In the genomic region with DNA sequence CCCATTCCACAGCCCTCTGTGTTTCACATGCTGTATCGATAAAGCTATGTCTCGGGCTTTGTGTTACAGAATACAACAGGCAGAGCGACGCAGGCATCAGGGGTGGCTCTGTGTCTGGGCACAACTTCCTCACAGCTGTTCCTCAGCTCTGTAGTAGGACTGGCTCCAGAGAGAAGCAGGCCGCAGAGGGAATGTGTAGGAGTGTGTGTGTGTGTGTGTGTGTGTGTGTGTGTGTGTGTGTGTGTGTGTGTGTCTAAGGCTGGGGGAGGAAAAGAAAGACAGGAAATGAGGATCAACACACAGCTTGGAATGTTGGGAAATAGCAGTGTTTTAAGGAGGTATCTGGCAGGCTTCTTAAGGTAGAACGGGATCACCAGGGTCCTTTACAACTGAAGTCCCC, we compare ENCODE assay signal across 11 mouse cellular contexts.
A peak's percentile ranks its signal among the peaks of the same experiment; 100 is the strongest.
DNase-seq lines count a peak whose midpoint lies in the region; ATAC-seq and TF ChIP-seq lines count a peak whose summit lies in the region.
"Had no signal": no experiment of that assay in that cellular context is flagged by ENCODE, and none has a peak within 500 bp of the region (broad histone marks: within the 10 kb centered on the region; RNA-seq: fewer than 3 reads in every experiment).

No protein-coding gene starts in this region.

- H3K27me3 ChIP-seq in forebrain, postnatal 0 days (ENCODE audit: insufficient read depth, low read length): no peaks in the 10 kb centered on the region
- H3K27me3 ChIP-seq in forebrain, embryonic 10.5 days (ENCODE audit: poor library complexity, severe bottlenecking): no peaks in the 10 kb centered on the region
- H3K27me3 ChIP-seq: liver, embryonic 13.5 days; neural tube, embryonic 12.5 days had no signal

- H3K36me3 ChIP-seq in forebrain, postnatal 0 days (ENCODE audit: insufficient read depth): peaks cover 2% of the 10 kb centered on the region; the same call in 1 of the 2 replicates
- peaks cover 87% of the 10 kb centered on the region for H3K36me3 ChIP-seq in forebrain, embryonic 10.5 days (replicated peaks)

- peaks cover 12% of the 10 kb centered on the region; the same call in 1 of the 2 replicates for H3K4me1 ChIP-seq in forebrain, postnatal 0 days (ENCODE audit: insufficient read depth)
- no peaks in the 10 kb centered on the region for H3K4me1 ChIP-seq in forebrain, embryonic 10.5 days
- H3K4me1 ChIP-seq: neural tube, embryonic 12.5 days had no signal

- WGBS in forebrain, postnatal 0 days: 76% methylated on average over 6 of the region's 6 CpGs
- WGBS in forebrain, embryonic 10.5 days: 90% methylated on average over 6 of the region's 6 CpGs

- peak; percentile 28 for DNase-seq in forebrain, postnatal 0 days
- no peak for DNase-seq in forebrain, embryonic 10.5 days (ENCODE audit: extremely low spot score, low spot score)
- DNase-seq in frontal cortex, adult 2 months (ENCODE audit: extremely low spot score in 1 of 2, low spot score in 1 of 2): peak; percentile 46 to 80
- DNase-seq in kidney, postnatal 14 days: peak; percentile 73
- peak; percentile 60 for DNase-seq in lung, postnatal 14 days
- no peak for DNase-seq in thymus, postnatal 25 days
- DNase-seq in testis, postnatal 10 days (ENCODE audit: low spot score): no peak
- DNase-seq in retina, embryonic 14.5 days (ENCODE audit: low spot score): no peak
- DNase-seq: liver, embryonic 13.5 days; thymus, adult 2 months had no signal

- H3K4me3 ChIP-seq in forebrain, postnatal 0 days (ENCODE audit: low read depth, low read length): no peak overlapping the region
- no peak overlapping the region for H3K4me3 ChIP-seq in forebrain, embryonic 10.5 days
- H3K4me3 ChIP-seq: liver, embryonic 13.5 days; neural tube, embryonic 12.5 days had no signal

- H3K9ac ChIP-seq in forebrain, postnatal 0 days: no peak overlapping the region
- H3K9ac ChIP-seq: liver, embryonic 13.5 days; neural tube, embryonic 12.5 days had no signal

- no peak overlapping the region for H3K4me2 ChIP-seq in forebrain, postnatal 0 days (ENCODE audit: low read depth)
- H3K4me2 ChIP-seq: liver, embryonic 13.5 days; neural tube, embryonic 12.5 days had no signal

- no peak overlapping the region for H3K27ac ChIP-seq in forebrain, postnatal 0 days (ENCODE audit: low read depth, low read length)
- no peak overlapping the region for H3K27ac ChIP-seq in forebrain, embryonic 10.5 days
- H3K27ac ChIP-seq: liver, embryonic 13.5 days; neural tube, embryonic 12.5 days had no signal

- no peak for TF ChIP-seq CTCF in forebrain, postnatal 0 days (IDR thresholded peaks at IDR 0.05; ENCODE audit: low read depth)

- peak; percentile 19; the same call in 1 of the 2 replicates for ATAC-seq in forebrain, postnatal 0 days

- H3K9me3 ChIP-seq in forebrain, postnatal 0 days (ENCODE audit: low read length): no peaks in the 10 kb centered on the region
- no peaks in the 10 kb centered on the region for H3K9me3 ChIP-seq in forebrain, embryonic 10.5 days
- H3K9me3 ChIP-seq: liver, embryonic 13.5 days; neural tube, embryonic 12.5 days had no signal

Comparison
In these comparisons a context has a peak if more than half of its experiments do, and no peak if none do; other contexts are left out.
1. DNase-seq: peak in forebrain, postnatal 0 days (single experiment), frontal cortex, adult 2 months (2 of 2), kidney, postnatal 14 days (single experiment) and lung, postnatal 14 days (single experiment); none in forebrain, embryonic 10.5 days (single experiment), thymus, postnatal 25 days (single experiment), testis, postnatal 10 days (single experiment) and retina, embryonic 14.5 days (single experiment).